In the genomic region with DNA sequence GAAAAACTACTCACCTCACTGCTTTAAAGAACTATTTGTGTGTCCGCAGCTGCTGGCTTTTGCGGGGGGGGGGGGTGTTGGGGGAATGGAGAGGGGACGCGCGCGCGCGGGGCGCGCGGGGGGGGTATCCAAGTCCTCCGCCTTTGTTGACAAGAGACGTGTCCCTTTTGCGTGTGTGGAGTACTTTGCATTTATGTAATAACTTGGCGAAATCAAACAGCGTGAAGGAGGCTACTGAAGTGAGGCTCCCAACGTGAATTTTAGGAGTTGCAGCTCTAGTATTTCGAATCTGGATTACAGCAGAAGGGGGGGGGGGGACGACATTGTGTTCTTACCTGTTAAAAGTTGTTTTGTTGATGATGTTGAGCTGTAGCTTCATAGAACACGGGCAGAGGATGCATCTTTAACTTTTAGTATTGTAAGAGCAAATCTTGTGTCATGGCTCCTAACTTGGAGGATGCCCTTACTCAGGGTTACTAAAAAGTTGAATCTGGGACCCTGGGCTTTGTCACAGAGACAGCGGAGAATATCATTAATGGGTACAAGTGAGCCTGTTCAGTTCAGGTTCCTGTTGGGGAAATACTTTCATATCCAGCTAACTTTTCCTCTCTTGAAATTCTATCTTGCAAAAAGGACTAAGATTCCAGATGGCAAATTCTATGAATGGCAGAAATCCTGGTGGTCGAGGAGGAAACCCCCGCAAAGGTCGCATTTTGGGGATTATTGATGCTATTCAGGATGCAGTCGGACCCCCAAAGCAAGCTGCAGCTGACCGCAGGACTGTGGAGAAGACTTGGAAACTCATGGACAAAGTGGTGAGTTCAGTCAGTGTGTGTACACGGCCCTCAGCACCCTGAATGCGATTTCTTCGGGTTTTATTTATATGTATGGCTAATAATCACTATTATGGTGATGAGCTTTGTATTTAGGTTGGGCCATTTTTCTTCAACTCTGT, we compare ENCODE assay signal across 8 mouse cellular contexts. TPM values are rescaled to one million over a fixed set of nuclear protein-coding genes. Genes with fewer than 3 reads are reported as not detected.
A peak's percentile ranks its signal among the peaks of the same experiment; 100 is the strongest.
DNase-seq lines count a peak whose midpoint lies in the region; ATAC-seq and TF ChIP-seq lines count a peak whose summit lies in the region.

No protein-coding gene starts in this region.

- no peak for TF ChIP-seq CTCF in E14TG2a.4 (conservative IDR thresholded peaks at IDR 0.05; ENCODE audit: low read length)

- ATAC-seq in limb, embryonic 15.5 days (ENCODE audit: insufficient number of reproducible peaks, low FRiP score, low TSS enrichment, low read depth), result no peak
- ATAC-seq in stomach, embryonic 14.5 days (ENCODE audit: insufficient number of reproducible peaks, insufficient read depth, low FRiP score, low read depth), result no peak

- peak overlapping the region; percentile 83 for H3K9ac ChIP-seq in limb, embryonic 15.5 days
- peak overlapping the region; percentile 75 for H3K9ac ChIP-seq in stomach, embryonic 14.5 days (replicated peaks; ENCODE audit: low read depth, low read length)

- H3K27ac ChIP-seq in heart, embryonic 10.5 days, result peak overlapping the region; percentile 98
- peak overlapping the region; percentile 96 for H3K27ac ChIP-seq in forebrain, embryonic 10.5 days
- peak overlapping the region; percentile 98 for H3K27ac ChIP-seq in limb, embryonic 15.5 days
- peak overlapping the region; percentile 97; the same call in 1 of the 2 replicates for H3K27ac ChIP-seq in stomach, embryonic 14.5 days (ENCODE audit: low read length)

- H3K4me3 ChIP-seq in heart, embryonic 10.5 days, result peak overlapping the region; percentile 99
- peak overlapping the region; percentile 97 for H3K4me3 ChIP-seq in E14TG2a.4 (replicated peaks; ENCODE audit: low read length)
- peak overlapping the region; percentile 75 for H3K4me3 ChIP-seq in forebrain, embryonic 10.5 days
- peak overlapping the region; percentile 85 for H3K4me3 ChIP-seq in limb, embryonic 15.5 days
- H3K4me3 ChIP-seq in stomach, embryonic 14.5 days (ENCODE audit: low read depth, low read length), result peak overlapping the region; percentile 79

- no peak for DNase-seq in heart, embryonic 10.5 days (ENCODE audit: low spot score)
- DNase-seq in heart, postnatal 36 days, result no peak
- DNase-seq in forebrain, embryonic 10.5 days (ENCODE audit: extremely low spot score, low spot score), result no peak
- DNase-seq in natural killer cell, adult 2 months (ENCODE audit: low spot score in 2 of 2), result no peak
- no peak for DNase-seq in cerebellum, adult 8-10 months

- peaks cover 9% of the 10 kb centered on the region; the same call in 1 of the 2 replicates for H3K4me1 ChIP-seq in heart, embryonic 10.5 days
- H3K4me1 ChIP-seq in E14TG2a.4 (replicated peaks; ENCODE audit: low read depth, low read length), result peaks cover 15% of the 10 kb centered on the region
- peaks cover 33% of the 10 kb centered on the region for H3K4me1 ChIP-seq in forebrain, embryonic 10.5 days
- H3K4me1 ChIP-seq in limb, embryonic 15.5 days, result peaks cover 20% of the 10 kb centered on the region
- peaks cover 11% of the 10 kb centered on the region; the same call in 1 of the 2 replicates for H3K4me1 ChIP-seq in stomach, embryonic 14.5 days (ENCODE audit: control insufficient read depth, insufficient read depth, low read length)

- WGBS in heart, embryonic 10.5 days, result 18% methylated on average over 29 of the region's 29 CpGs
- WGBS in forebrain, embryonic 10.5 days, result 17% methylated on average over 29 of the region's 29 CpGs
- WGBS in limb, embryonic 15.5 days, result 13% methylated on average over 29 of the region's 29 CpGs
- 16% methylated on average over 29 of the region's 29 CpGs for WGBS in stomach, embryonic 14.5 days

- H3K27me3 ChIP-seq in heart, embryonic 10.5 days (ENCODE audit: insufficient read depth, poor library complexity, severe bottlenecking), result no peaks in the 10 kb centered on the region
- no peaks in the 10 kb centered on the region for H3K27me3 ChIP-seq in E14TG2a.4 (ENCODE audit: insufficient read depth, low read length)
- no peaks in the 10 kb centered on the region for H3K27me3 ChIP-seq in forebrain, embryonic 10.5 days (ENCODE audit: poor library complexity, severe bottlenecking)
- H3K27me3 ChIP-seq in limb, embryonic 15.5 days, result no peaks in the 10 kb centered on the region
- no peaks in the 10 kb centered on the region for H3K27me3 ChIP-seq in stomach, embryonic 14.5 days (ENCODE audit: control insufficient read depth, insufficient read depth, low read length)

- intact Hi-C loops in heart, postnatal 36 days (cut with DNase I), result loop anchor here (5.0 kb wide), 5 partner anchors 45 to 150 kb away; no protein-coding TSS in a partner anchor

- peak overlapping the region; percentile 45 for H3K4me2 ChIP-seq in limb, embryonic 15.5 days
- H3K4me2 ChIP-seq in stomach, embryonic 14.5 days (replicated peaks; ENCODE audit: low read depth, low read length), result peak overlapping the region; percentile 49

- H3K9me3 ChIP-seq in heart, embryonic 10.5 days, result no peaks in the 10 kb centered on the region
- H3K9me3 ChIP-seq in E14TG2a.4 (ENCODE audit: low read length), result no peaks in the 10 kb centered on the region
- H3K9me3 ChIP-seq in forebrain, embryonic 10.5 days, result no peaks in the 10 kb centered on the region
- no peaks in the 10 kb centered on the region for H3K9me3 ChIP-seq in limb, embryonic 15.5 days
- no peaks in the 10 kb centered on the region for H3K9me3 ChIP-seq in stomach, embryonic 14.5 days (ENCODE audit: control insufficient read depth, low read depth, low read length)

- H3K36me3 ChIP-seq in heart, embryonic 10.5 days, result peaks cover 22% of the 10 kb centered on the region
- H3K36me3 ChIP-seq in E14TG2a.4 (ENCODE audit: insufficient read depth, low read length), result peaks cover 19% of the 10 kb centered on the region
- peaks cover 42% of the 10 kb centered on the region for H3K36me3 ChIP-seq in forebrain, embryonic 10.5 days (replicated peaks)
- H3K36me3 ChIP-seq in limb, embryonic 15.5 days, result peaks cover 15% of the 10 kb centered on the region
- H3K36me3 ChIP-seq in stomach, embryonic 14.5 days (ENCODE audit: control insufficient read depth, insufficient read depth, low read length), result peaks cover 19% of the 10 kb centered on the region

RNA-seq across cellular contexts. Expression of gene Cblb, which starts 1.6 kb away (rescaled TPM):
- 15.5 and 16.1 TPM in 2 replicates for polyA plus RNA-seq in heart, embryonic 10.5 days (2016; fragmentation: Nextera tagmentation; extraction: Ambion mirVana)
- 10 to 100 TPM; 15.6 to 18.1 TPM for total RNA-seq in heart, postnatal 36 days (2021)
- polyA plus RNA-seq in forebrain, embryonic 10.5 days (2016; fragmentation: Nextera tagmentation; extraction: Ambion mirVana), result 28.2 and 29.2 TPM in 2 replicates
- 14.8 and 15.2 TPM in 2 replicates for polyA plus RNA-seq in limb, embryonic 15.5 days (2015; fragmentation: Nextera tagmentation; extraction: Ambion mirVana)
- polyA plus RNA-seq in stomach, embryonic 14.5 days (2014; fragmentation: Nextera tagmentation; extraction: Ambion mirVana), result 16.4 and 18.6 TPM in 2 replicates
